Mouse (Mus musculus) heart, postnatal 14 days (tissue): ENCODE measurements around the gene Usp15. TPM values are rescaled to one million over a fixed set of nuclear protein-coding genes. Genes with fewer than 3 reads are reported as not detected.

Source experiments
- DNase-seq, 2 experiments: peaks; one replicate each; pipeline ENCODE4 v3.0.0; 2021 to 2022
- intact Hi-C: fragments of 180-260 bp; cut with DNase I; formaldehyde crosslinking; loops from one replicate; pipeline ENCODE4 v1.15.1; 2025
- total RNA-seq, 2 experiments: library from RNA; stranded (reverse); gene quantifications; 2 replicates each; pipeline ENCODE4 v1.2.3; 2021

Gene Usp15
- total RNA-seq, 2 experiments from 2014 or later: 77.8 to 85.6 TPM

- intact Hi-C loops: no loop called here
- DNase-seq: peak in 1 of 2 experiments; percentile 26
These were observed 13.6 kb downstream of the Usp15 start for GRCm38 (mm10) chr10:123183243-123183642.

GRCm38 (mm10) chr10:123182391-123182790 is 14.4 kb downstream of the Usp15 start:
- intact Hi-C loops: no loop called here
- DNase-seq: no peak

- DNase-seq: no peak
- intact Hi-C loops: no loop called here
These were observed 21.0 kb downstream of the Usp15 start for GRCm38 (mm10) chr10:123175771-123176170.

GRCm38 (mm10) chr10:123170898-123171297 is 25.9 kb downstream of the Usp15 start:
- intact Hi-C loops: loop anchor here (5.0 kb wide), 1 partner anchor 59 kb away; no protein-coding TSS in a partner anchor
- no peak for DNase-seq

GRCm38 (mm10) chr10:123165542-123165941 is 31.3 kb downstream of the Usp15 start:
- no peak for DNase-seq
- intact Hi-C loops: no loop called here

GRCm38 (mm10) chr10:123160508-123160907 is 36.3 kb downstream of the Usp15 start:
- no peak for DNase-seq
- intact Hi-C loops: no loop called here

GRCm38 (mm10) chr10:123159316-123159715 is 37.5 kb downstream of the Usp15 start:
- DNase-seq: no peak
- intact Hi-C loops: no loop called here

GRCm38 (mm10) chr10:123156392-123156791 is 40.4 kb downstream of the Usp15 start:
- DNase-seq: no peak
- intact Hi-C loops: no loop called here

GRCm38 (mm10) chr10:123155764-123156163 is 41.0 kb downstream of the Usp15 start:
- DNase-seq: no peak
- intact Hi-C loops: no loop called here

- intact Hi-C loops: no loop called here
- DNase-seq: no peak
These were observed 43.5 kb downstream of the Usp15 start for GRCm38 (mm10) chr10:123153321-123153720.

- peak in 1 of 2 experiments; percentile 13 for DNase-seq
- intact Hi-C loops: no loop called here
These were observed 48.6 kb downstream of the Usp15 start for GRCm38 (mm10) chr10:123148025-123148814.

- DNase-seq: peak; percentile 28 to 53
- intact Hi-C loops: no loop called here
These were observed 49.6 kb downstream of the Usp15 start for GRCm38 (mm10) chr10:123147180-123147579.

GRCm38 (mm10) chr10:123146349-123146748 is 50.4 kb downstream of the Usp15 start:
- intact Hi-C loops: no loop called here
- no peak for DNase-seq

GRCm38 (mm10) chr10:123144256-123144655 is 52.5 kb downstream of the Usp15 start:
- intact Hi-C loops: no loop called here
- no peak for DNase-seq

GRCm38 (mm10) chr10:123142395-123143050 is 54.3 kb downstream of the Usp15 start:
- intact Hi-C loops: no loop called here
- no peak for DNase-seq

- intact Hi-C loops: no loop called here
- DNase-seq: peak in 1 of 2 experiments; percentile 20
These were observed 61.0 kb downstream of the Usp15 start for GRCm38 (mm10) chr10:123135818-123136217.

- intact Hi-C loops: no loop called here
- no peak for DNase-seq
These were observed 65.3 kb downstream of the Usp15 start for GRCm38 (mm10) chr10:123131487-123131886.

- intact Hi-C loops: no loop called here
- DNase-seq: no peak
These were observed 76.0 kb downstream of the Usp15 start for GRCm38 (mm10) chr10:123120666-123121392.

GRCm38 (mm10) chr10:123116861-123117260 is 79.9 kb downstream of the Usp15 start:
- intact Hi-C loops: no loop called here
- no peak for DNase-seq

- DNase-seq: no peak
- intact Hi-C loops: loop anchor here (5.0 kb wide), 1 partner anchor 59 kb away; no protein-coding TSS in a partner anchor
These were observed 83.3 kb downstream of the Usp15 start for GRCm38 (mm10) chr10:123113466-123113865.

- no peak for DNase-seq
- intact Hi-C loops: loop anchor here (5.0 kb wide), 1 partner anchor 60 kb away; no protein-coding TSS in a partner anchor
These were observed 84.0 kb downstream of the Usp15 start for GRCm38 (mm10) chr10:123112787-123113168.
